Mouse (Mus musculus): ENCODE measurements around the gene Gpsm1.

- TF ChIP-seq EP300 (IDR thresholded peaks at IDR 0.05) = peak; percentile 45; the same call in 1 of the 2 replicates
- no peak for TF ChIP-seq CTCF (IDR thresholded peaks at IDR 0.05)
Measured at GRCm38 (mm10) chr2:26342609-26343490, 27.5 kb downstream of the Gpsm1 start.
